Mouse (Mus musculus) large intestine, adult 2 months (tissue): ENCODE measurements around the gene Glt8d2. TPM values are rescaled to one million over a fixed set of nuclear protein-coding genes. Genes with fewer than 3 reads are reported as not detected.

ENCODE experiments used
- DNase-seq: peaks from one replicate; pipeline ENCODE4 v3.0.0-alpha.2; 2012; ENCODE audit warnings: low read depth, low spot score
- WGBS: fragments of 180-500 bp; shearing (Covaris S2); methylation state at CpG from one replicate; pipeline ENCODE4 v1.1.7; 2018; 5-methylcytosine and 5-hydroxymethylcytosine counted together
- polyA plus RNA-seq: library from polyadenylated mRNA; depleted of rRNA; stranded (reverse); fragments of >200 nt; gene quantifications from 2 replicates; pipeline ENCODE4 v1.2.3, GENCODE M21; 2012; rRNA removed

Gene Glt8d2
- polyA plus RNA-seq = 0.29 and 1.3 TPM in 2 replicates

DNA sequence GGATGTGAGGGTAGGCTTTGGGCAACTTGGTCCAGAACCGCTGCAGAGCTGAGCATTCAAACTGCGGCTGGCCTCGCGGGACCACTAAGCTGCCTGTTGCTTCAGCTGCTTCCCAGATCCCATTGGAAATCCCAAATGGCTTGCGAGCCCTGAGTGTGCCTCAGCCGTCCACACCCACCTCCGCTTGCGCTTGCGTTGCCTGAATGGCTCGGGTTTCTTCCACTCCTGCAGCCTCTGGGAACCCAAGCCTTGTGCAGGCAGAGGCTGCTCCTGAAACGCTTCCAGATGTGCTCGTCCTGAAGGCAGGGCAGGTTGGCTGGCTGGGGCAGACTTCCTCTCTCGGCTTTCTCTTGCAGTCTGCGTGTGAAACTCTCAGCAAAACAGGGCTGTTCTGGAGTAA is at the start of gene Glt8d2:
Gene Glt8d2, minus strand, starts transcription at position 157 of the 400 bp plus-strand sequence.
- no peak for DNase-seq

DNA sequence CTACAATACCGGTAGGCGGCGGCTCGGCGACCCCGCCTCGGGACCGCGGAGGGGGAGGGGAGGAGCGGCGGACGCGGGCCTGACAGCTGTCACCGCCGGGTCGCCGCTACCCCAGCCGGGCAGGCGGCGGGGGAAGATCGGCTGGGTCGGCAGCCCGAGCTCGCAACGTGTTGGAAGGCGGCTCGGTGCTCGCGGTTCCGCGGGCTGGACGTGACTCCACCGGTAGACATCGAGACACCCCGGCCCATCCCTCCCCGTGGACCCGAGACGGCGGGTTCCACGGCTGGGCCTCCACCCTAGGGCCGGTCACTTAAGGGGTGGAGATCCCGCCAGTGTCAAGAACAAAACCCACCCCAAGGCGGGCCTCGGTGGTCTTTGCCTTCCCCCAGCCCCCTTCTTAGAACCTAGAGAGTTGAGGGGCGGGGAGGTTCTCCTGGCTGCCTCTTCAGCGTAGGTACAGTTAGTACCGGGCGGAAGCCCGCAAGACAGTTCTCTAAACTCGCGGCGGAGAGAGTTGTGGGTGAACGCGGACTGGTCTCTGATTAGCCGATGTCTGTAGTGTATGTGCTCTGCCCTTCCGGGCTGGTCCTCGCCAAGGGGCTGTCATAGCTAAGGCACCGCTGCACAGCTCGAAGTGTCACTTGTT is 9.0 kb upstream of the Glt8d2 start:
- no peak for DNase-seq
- WGBS = under 1% methylated on average over 58 of the region's 59 CpGs

More for the DNA sequence above, at the start of gene Glt8d2:
- WGBS = 5% methylated on average over 14 of the region's 14 CpGs

DNA sequence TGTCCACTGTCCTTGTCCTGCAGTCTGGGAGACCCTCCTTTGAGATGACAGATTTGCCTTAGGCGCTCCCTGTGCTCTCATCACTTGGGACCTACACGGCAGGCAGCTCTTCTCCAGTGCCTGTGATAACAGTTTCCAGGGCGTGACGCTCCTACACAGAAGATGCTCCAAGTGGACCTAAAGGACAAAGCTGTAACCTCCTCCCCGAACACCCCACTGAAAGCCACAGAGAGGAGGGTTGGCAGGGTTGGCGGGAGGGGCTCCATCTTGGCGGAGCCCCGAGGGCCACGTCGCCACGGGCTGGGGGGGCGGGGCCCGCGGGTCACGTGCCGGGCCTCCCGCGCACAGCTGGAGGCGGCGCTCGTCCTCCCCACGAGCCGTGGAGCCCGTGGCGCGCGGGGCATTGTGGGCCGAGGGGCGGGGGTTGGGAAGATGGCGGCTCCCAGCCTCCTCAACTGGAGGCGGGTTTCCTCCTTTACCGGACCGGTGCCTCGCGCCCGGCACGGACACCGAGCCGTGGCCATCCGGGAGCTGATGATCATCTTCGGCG is 8.3 kb upstream of the Glt8d2 start:
- under 1% methylated on average over 42 of the region's 42 CpGs for WGBS
- DNase-seq = peak; percentile 53

DNA sequence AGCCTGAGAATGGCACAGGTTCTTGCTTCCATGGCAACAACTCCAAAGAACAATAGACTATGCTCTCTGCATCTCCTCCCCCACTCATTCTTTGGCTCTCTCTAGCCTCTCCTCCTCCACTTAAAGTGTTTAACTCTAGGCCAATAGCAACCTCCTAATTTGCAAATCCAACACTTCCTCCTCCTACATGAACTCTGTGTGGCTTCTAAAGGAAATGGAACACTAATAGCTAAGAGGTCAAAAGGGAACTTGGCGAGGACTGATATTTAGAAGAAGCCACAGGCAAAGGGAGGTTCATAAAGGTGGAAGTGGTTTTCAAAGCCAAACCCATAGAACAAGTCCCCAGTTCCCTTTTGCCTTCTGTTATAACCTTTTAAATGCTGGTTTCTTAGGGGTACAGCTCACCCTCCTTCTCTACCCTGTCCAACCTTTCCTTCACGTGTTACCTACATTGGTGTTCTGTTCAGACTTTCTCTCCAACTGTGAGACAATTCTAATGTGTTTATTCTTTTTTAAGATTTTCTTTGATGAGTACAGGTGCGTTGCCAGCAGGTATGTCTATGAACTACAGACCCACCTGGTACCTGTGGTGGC is 7.0 kb upstream of the Glt8d2 start:
- DNase-seq = no peak
- WGBS = 65% methylated on average over 3 of the region's 3 CpGs

- 73% methylated on average over 4 of the region's 4 CpGs for WGBS
- DNase-seq = no peak
Observed at GRCm38 (mm10) chr10:82696453-82697079, 6.1 kb upstream of the Glt8d2 start.

- DNase-seq = no peak
- 76% methylated on average over 5 of the region's 5 CpGs for WGBS
Observed at GRCm38 (mm10) chr10:82695956-82696355, 5.5 kb upstream of the Glt8d2 start, which contains the start of gene Hcfc2. Gene Hcfc2, plus strand, starts transcription at chr10:82696160.

DNA sequence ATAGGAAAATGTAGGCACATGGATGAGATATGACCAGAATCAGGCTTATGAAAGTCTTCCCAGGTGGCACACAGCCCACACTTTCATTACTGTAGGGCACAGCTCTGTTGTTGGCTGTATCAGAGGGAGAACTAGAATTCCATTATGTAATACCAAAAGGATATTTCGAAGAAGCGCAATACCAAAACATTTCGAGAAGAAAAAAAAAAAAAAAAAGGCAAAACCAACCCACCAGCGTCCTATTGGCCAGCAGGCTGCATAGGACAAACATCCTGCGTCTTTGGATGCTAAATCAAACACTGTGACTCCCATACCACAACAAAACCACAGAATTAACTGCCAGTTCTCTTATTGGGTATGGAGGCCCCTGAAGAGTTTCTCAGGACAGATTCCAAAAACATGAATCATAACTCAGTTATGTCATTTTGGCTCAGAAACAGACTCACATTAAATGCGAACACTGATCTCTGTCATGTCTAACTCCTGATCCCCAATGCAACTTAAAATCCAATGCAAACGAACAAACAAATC is 704 bp downstream of the Glt8d2 start:
- 44% methylated on average over 7 of the region's 7 CpGs for WGBS
- DNase-seq = no peak

- DNase-seq = no peak
- WGBS = 53% methylated on average over 2 of the region's 2 CpGs
Observed at GRCm38 (mm10) chr10:82685440-82685839, 5.0 kb downstream of the Glt8d2 start.

DNA sequence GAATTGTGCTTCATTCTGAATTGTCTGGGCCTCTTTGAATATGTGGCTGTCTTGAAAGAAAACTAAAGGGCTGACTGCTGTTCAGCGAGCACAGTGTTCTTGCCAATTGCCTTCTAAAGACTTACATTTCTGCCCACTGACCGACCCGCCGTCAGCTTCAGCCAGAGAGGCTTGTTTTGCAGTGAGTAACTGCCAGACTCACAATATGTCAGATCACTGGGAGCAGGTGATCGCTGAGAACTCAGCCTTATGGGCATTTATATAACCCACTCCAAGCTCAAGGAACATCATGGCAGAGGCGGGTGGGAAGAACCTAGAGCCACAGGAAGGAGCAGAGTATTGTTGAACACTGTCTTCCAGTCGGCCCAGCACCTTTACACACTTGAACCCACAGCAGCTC is 8.8 kb downstream of the Glt8d2 start:
- no peak for DNase-seq
- WGBS = 86% methylated on average over 7 of the region's 7 CpGs

DNA sequence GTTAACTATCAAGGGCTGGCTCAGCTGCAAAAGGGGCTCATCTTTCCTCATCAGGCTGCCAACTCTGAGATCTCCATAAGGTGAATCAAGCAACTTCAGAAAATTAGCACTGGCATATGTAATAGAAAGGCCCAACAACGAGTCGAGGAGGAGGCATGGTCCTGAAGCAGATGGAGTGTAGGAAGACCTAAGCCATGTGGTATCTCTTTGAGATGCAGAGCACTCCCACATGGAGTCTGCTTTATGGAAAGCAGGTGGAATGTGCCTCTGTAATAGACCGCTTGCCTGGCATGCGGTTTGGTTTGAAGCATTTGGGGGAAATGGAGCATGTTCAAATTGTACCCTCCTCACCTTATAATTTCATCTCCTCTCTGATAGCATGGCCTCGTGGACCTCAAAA is 9.7 kb downstream of the Glt8d2 start:
- no peak for DNase-seq
- 89% methylated on average over 5 of the region's 5 CpGs for WGBS

DNA sequence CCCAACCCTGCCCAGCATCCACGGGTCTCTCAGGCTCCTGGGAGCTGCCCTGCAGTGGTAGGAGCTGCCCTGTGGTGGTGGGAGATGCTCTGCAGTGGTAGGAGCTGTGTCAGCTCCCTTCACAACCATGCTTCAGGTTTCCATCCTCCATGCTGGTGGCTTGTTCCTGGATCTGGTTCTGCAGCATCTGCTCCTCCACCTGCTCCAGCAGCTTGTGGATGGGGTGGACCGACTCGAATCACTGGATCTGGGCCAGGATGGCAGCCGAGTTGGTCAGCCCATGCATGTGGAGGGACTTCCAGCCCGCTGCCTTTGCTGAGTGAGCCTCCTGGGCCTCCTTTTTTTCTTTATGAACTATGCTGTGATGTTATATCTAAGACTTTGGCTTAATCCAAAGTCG is 13.5 kb downstream of the Glt8d2 start:
- no peak for DNase-seq
- 69% methylated on average over 6 of the region's 6 CpGs for WGBS

DNA sequence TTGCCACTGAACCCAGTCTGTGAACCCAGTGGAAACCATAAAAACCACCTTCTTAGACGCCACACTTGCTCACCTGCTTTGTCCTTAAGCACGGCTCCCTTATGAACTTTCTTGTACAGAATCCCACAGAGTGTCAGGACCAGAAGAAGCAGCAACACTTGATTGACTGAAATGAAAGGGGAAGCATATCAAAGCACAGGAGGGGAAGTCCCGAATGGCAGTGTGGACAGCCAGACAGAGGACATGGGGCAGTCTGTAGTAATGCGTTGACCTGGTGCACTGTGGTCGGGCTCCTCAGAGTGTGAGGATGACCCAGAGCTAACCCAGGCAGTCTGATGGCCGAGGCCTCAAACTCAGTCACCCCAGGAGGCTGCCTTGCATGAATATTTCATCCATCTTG is 20.2 kb downstream of the Glt8d2 start:
- WGBS = 64% methylated on average over 6 of the region's 6 CpGs
- DNase-seq = no peak

GRCm38 (mm10) chr10:82666436-82667234 is 23.8 kb downstream of the Glt8d2 start:
- WGBS = 17% methylated on average over 22 of the region's 22 CpGs
- peak; percentile 39 for DNase-seq

GRCm38 (mm10) chr10:82665951-82666350 is 24.5 kb downstream of the Glt8d2 start:
- 61% methylated on average over 3 of the region's 3 CpGs for WGBS
- DNase-seq = no peak

- DNase-seq = no peak
- WGBS = 62% methylated on average over 2 of the region's 2 CpGs
Observed at GRCm38 (mm10) chr10:82663289-82663688, 27.2 kb downstream of the Glt8d2 start.

DNA sequence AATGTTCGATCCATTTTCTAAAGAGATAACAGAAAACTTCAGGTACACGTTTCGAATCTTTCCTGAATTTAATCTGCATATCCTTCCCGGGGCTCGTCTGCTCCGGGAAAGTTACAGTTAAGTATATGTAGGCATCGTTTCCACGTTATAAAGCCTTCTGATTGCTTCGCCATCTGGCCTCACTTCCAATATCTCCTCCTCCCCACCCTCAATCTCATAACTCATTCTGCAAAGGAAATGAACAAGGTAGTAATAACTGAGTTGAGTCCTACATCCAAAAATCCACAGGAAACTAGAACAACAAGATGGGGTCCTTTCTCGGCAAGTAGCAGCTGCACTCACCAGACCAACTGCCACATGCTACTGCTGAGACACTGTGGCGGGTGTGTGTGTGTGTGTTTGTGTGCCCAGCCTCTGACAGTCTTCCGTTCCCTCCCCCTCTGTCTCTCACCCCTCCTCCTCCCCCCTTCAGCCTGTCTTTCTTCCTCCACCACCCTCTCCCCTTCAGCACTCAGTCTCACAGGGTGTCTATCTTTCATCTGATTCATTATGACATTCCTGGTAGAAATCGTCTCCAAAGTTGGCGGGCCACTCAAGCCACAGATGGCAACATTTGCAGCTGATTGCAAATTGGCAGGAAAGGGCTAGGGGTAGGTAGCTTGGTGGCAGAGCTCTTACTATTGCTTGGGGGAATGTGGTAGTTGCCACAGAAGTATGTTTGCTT is 28.0 kb downstream of the Glt8d2 start:
- DNase-seq = no peak
- 67% methylated on average over 14 of the region's 14 CpGs for WGBS

- no peak for DNase-seq
- WGBS = 82% methylated on average over 8 of the region's 8 CpGs
Observed at GRCm38 (mm10) chr10:82661820-82662219, 28.6 kb downstream of the Glt8d2 start.

DNA sequence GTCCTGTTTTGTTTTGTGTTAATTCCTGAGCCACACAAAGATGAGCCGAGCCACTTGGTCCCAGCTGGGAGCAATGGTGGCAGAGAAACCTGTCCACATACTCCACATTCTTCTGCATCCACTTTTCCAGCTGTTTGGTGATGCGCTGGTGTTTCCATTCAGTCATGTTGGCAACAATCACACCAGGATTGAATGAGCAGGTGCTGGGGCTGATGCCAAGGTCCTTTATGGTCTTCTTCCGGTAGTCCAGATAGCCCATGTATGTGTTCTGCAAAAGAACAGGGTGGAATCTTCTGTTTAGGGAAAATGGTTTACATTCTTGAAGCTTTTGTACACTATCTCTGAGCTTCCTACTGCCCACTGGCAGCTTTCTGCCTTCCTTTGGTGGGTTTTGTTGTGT is 35.9 kb downstream of the Glt8d2 start:
- 50% methylated on average over 3 of the region's 3 CpGs for whole genome bisulfite sequencing

GRCm38 (mm10) chr10:82652625-82653024 is 37.8 kb downstream of the Glt8d2 start:
- 76% methylated on average over 5 of the region's 5 CpGs for WGBS
- DNase-seq = no peak

More for the DNA sequence above, 35.9 kb downstream of the Glt8d2 start:
- DNase-seq = no peak
